Mouse (Mus musculus) heart, embryonic 11.5 days (tissue): ENCODE results near the gene Car11. TPM values are rescaled to one million over a fixed set of nuclear protein-coding genes. Genes with fewer than 3 reads are reported as not detected.

ENCODE experiments used
- ATAC-seq: fragments of 200-750 bp; cut with Nextera tagmentation; replicated peaks from 2 replicates; pipeline ENCODE4 v1.8.0; 2017; ENCODE audit warnings: moderate library complexity; ENCODE audit not compliant: insufficient number of reproducible peaks, low FRiP score, low TSS enrichment
- H3K27ac ChIP-seq: fragments of 300-500 bp; sonication (generic); 2 replicates; pipeline ENCODE4 v1.5.1; 2014; ENCODE audit warnings: mild to moderate bottlenecking, low read depth, low read length
- H3K27me3 ChIP-seq: fragments of 300-500 bp; sonication (generic); 2 replicates; pipeline ENCODE4 v1.6.1; 2014; ENCODE audit warnings: mild to moderate bottlenecking, low read length, mixed read lengths; ENCODE audit not compliant: control insufficient read depth, insufficient read depth
- H3K36me3 ChIP-seq: fragments of 300-500 bp; sonication (generic); 2 replicates; pipeline ENCODE4 v1.6.1; 2014; ENCODE audit warnings: mild to moderate bottlenecking, low read length, moderate library complexity, mixed read lengths; ENCODE audit not compliant: control insufficient read depth, insufficient read depth
- H3K4me1 ChIP-seq: fragments of 300-500 bp; sonication (generic); 2 replicates; pipeline ENCODE4 v1.6.1; 2014; ENCODE audit warnings: low read length; ENCODE audit not compliant: control insufficient read depth, insufficient read depth
- H3K4me2 ChIP-seq: fragments of 300-500 bp; sonication (generic); 2 replicates; pipeline ENCODE4 v1.6.1; 2014; ENCODE audit warnings: mild to moderate bottlenecking, moderate library complexity
- H3K4me3 ChIP-seq: fragments of 300-500 bp; sonication (generic); 2 replicates; pipeline ENCODE4 v1.5.1; 2014; ENCODE audit warnings: low read depth, low read length
- H3K9ac ChIP-seq: fragments of 300-500 bp; sonication (generic); 2 replicates; pipeline ENCODE4 v1.6.1; 2014; ENCODE audit warnings: mild to moderate bottlenecking, low read depth, low read length, moderate library complexity
- H3K9me3 ChIP-seq: fragments of 300-500 bp; sonication (generic); replicated peaks from 2 replicates; pipeline ENCODE4 v1.6.1; 2016; ENCODE audit warnings: low read length; ENCODE audit not compliant: control insufficient read depth
- WGBS: fragments of 180-500 bp; shearing (Covaris S2); extraction: QIAGEN DNeasy Blood & Tissue Kit; methylation state at CpG from one replicate; pipeline ENCODE4 v1.1.7; 2014; ENCODE audit not compliant: insufficient replicate concordance; 5-methylcytosine and 5-hydroxymethylcytosine counted together
- polyA plus RNA-seq: library from polyadenylated mRNA; unstranded; fragments of >200 nt; fragmentation: Nextera tagmentation; extraction: Ambion mirVana; gene quantifications from 2 replicates; pipeline ENCODE4 v1.2.1, GENCODE M21; 2014

Car11 gene
- polyA plus RNA-seq, 1 experiment from 2014 or later, result 5.5 TPM

DNA sequence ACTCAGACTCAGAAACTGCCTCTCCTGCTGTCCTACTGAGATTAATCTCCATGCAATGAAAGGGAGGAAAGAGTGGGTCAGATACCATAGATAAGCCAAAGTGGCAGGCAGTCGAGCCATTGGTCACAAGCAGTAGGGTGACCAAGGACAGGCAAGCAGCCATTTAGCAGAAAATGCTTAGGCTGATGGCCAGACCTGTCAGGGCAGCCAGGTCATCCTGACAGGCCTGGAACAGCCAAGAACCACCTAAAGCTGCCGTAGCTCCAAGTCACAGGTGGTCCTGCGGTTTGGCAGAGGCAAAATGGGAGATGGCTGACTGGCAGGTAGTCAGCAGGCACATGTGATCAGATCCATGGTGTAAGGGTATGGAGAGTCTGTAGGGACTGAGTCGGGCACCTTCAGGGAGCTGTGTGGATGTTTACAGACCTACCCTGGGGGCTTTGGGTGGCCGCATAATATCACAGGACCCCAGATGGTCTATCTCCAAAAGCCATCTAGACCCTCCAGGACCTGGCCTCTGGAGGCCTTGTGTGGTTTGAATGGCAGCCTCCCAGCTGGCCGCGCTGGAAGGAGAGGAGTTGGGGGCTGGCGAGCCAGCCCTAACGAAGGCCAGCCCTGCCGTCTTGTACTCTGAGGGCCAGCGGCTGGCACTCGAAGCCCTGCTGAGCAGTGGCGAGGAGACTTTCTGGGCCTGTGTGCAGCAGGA lies 22.2 kb downstream of the Car11 start:
- 68% methylated on average over 13 of the region's 13 CpGs for WGBS
- Histone ChIP-seq H3K36me3 (peaks cover 43% of the 10 kb centered on the region), H3K27ac (no peak overlapping the region), H3K4me2 (no peak overlapping the region), H3K4me3 (no peak overlapping the region), H3K9ac (0 out of 2 replicates have a peak overlapping the region, but pooled peaks have one; percentile 22), H3K9me3 (no peaks in the 10 kb centered on the region), H3K4me1 (peaks cover 17% of the 10 kb centered on the region), H3K27me3 (no peaks in the 10 kb centered on the region)
- ATAC-seq, result no peak

DNA sequence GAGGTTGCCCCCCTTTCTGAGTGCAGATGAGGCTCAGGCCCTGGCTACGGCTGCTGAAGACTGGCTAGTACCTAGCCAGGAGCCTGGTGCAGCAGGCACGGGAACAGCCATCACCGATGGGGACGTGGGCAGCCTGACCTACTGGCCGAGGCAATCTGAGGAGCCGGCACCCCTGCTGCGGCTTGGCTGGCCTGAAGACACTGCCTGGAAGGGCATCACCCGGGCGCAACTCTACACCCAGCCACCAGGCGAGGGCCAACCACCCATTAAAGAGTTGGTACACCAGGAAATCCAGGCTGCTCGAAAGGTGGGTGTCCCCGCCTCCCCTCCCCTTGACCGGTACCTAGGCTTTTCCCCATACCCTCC lies 22.7 kb downstream of the Car11 start:
- no peak overlapping the region for H3K4me3 ChIP-seq
- WGBS, result 77% methylated on average over 13 of the region's 13 CpGs
- no peak for ATAC-seq
- H3K27me3 ChIP-seq, result no peaks in the 10 kb centered on the region
- H3K4me2 ChIP-seq, result no peak overlapping the region
- no peak overlapping the region for H3K27ac ChIP-seq
- peaks cover 43% of the 10 kb centered on the region for H3K36me3 ChIP-seq
- H3K9ac ChIP-seq, result no peak overlapping the region
- H3K4me1 ChIP-seq, result peaks cover 13% of the 10 kb centered on the region
- no peaks in the 10 kb centered on the region for H3K9me3 ChIP-seq

DNA sequence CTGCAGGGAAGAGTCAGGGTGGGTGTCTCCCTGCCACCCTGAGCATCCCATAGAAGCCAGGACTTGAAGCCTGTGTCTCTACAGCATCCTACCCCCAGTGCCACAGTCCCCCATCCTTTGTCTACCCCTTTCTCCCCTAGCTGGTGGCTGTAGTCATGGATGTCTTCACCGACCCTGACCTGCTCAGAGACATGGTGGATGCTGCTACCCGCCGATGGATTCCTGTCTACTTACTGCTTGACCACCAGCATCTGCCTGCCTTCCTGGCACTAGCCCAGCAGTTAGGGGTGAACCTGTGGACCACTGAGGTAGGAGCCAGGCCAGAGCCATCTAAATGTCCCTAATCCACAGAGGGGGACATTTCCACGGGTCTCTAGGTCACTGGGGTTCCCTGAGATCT lies 23.7 kb downstream of the Car11 start:
- Histone ChIP-seq H3K4me1 (peaks cover 13% of the 10 kb centered on the region), H3K27me3 (no peaks in the 10 kb centered on the region), H3K27ac (no peak overlapping the region), H3K36me3 (peaks cover 43% of the 10 kb centered on the region), H3K4me3 (no peak overlapping the region), H3K9me3 (no peaks in the 10 kb centered on the region), H3K9ac (no peak overlapping the region), H3K4me2 (no peak overlapping the region)
- ATAC-seq, result no peak
- WGBS, result 82% methylated on average over 4 of the region's 4 CpGs

DNA sequence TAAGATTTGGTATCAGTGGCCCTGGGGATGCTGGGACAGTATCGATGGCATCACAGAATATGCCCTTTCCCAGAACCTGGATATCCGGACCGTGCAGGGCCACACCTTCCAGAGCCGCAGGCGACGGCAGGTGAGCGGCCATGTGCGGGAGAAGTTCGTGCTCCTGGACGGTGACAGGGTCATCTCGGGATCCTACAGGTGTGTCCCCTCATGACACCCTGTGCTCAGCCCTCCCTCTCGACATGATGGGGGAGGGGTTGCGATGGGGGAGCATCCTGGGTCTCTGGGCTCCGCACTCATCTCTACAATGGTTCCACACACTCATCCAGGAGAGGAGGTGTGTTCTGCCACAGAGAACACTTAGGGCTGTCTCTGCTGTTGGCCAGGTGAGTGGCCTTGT lies 24.1 kb downstream of the Car11 start:
- Histone ChIP-seq H3K27me3 (no peaks in the 10 kb centered on the region), H3K4me2 (no peak overlapping the region), H3K36me3 (peaks cover 43% of the 10 kb centered on the region), H3K27ac (no peak overlapping the region), H3K9me3 (no peaks in the 10 kb centered on the region), H3K9ac (no peak overlapping the region), H3K4me3 (no peak overlapping the region), H3K4me1 (peaks cover 12% of the 10 kb centered on the region)
- ATAC-seq, result no peak
- WGBS, result 88% methylated on average over 14 of the region's 14 CpGs

DNA sequence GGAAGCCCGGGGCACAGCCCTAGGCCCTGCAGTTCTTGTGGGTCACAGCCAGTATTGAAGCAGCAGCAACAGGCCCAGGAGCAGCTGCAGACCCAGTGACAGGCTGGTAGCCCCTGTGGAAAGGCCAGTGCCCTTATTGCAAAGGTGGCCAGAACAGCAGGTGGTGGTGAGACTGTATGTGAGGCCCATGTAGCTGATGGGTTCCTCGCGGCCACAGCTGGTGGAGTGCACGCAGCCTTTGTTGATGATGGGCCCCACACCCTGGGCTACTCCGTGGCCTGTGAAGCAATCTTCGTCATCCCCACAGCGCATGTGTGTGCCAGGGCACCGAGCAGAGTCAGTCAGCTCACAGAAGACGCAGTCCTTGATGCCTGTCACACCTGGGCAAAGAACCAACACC lies 25.5 kb downstream of the Car11 start:
- WGBS, result 90% methylated on average over 9 of the region's 9 CpGs
- peaks cover 34% of the 10 kb centered on the region for H3K36me3 ChIP-seq

DNA sequence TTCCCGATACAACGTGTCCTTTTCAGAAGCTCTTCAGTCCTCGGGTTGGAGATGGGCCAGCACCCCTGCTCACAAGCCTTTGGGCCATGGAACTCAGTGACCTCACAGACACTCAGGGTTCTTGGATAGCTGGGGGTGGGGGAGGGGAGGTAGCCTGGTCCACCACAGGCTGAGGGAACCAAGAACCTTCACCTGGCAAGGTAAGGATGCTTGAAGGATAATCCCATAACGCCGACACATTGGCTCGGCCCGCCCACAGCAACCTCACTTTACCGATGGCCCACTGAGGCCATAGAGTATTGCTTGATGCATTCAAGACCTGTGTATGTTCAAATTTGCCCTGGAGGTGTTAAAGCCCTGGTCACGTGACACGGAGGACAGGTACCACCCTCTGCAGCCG lies 26.1 kb downstream of the Car11 start, which contains the start of gene Spaca4:
Spaca4 (minus strand) TSS at position 101 of the 400 bp plus-strand sequence.
- H3K4me3 ChIP-seq, result no peak within 1 kb of the TSS
- peaks cover 2% of the 10 kb centered on the region; the same call in 1 of the 2 replicates for H3K4me1 ChIP-seq
- no peak for ATAC-seq
- H3K9ac ChIP-seq, result peak within 1 kb of the TSS; percentile 5; the same call in 1 of the 2 replicates
- no peaks in the 10 kb centered on the region for H3K27me3 ChIP-seq
- WGBS, result 88% methylated on average over 11 of the region's 11 CpGs
- no peak within 1 kb of the TSS for H3K4me2 ChIP-seq
- no peak within 1 kb of the TSS for H3K27ac ChIP-seq
- peaks cover 30% of the 10 kb centered on the region for H3K36me3 ChIP-seq
- no peaks in the 10 kb centered on the region for H3K9me3 ChIP-seq

More for the DNA sequence above, 25.5 kb downstream of the Car11 start:
- H3K27ac ChIP-seq, result no peak overlapping the region
- no peak overlapping the region for H3K9ac ChIP-seq
- no peaks in the 10 kb centered on the region for H3K9me3 ChIP-seq
- no peak for ATAC-seq
- H3K4me2 ChIP-seq, result no peak overlapping the region
- no peak overlapping the region for H3K4me3 ChIP-seq
- no peaks in the 10 kb centered on the region for H3K27me3 ChIP-seq
- H3K4me1 ChIP-seq, result no peaks in the 10 kb centered on the region

DNA sequence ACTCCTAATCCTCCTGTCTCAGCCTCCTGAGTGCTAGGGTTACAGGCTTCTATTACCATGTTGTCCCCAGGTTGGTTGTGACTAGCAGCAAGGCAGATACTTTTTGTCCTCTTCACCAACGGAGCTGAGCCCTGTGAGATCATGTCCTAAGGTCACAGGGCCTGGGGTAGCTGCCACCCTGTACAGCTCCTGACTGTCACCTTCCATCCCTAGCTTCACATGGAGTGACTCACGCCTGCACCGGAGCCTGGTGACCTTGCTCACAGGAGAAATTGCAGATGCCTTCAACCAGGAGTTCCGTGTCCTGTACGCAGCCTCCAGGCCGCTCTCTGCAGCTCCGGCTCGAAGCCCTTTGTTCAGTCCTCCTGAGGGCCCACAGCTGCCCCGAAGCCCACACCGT lies 26.8 kb downstream of the Car11 start:
- Histone ChIP-seq H3K4me3 (no peak overlapping the region), H3K27ac (no peak overlapping the region), H3K27me3 (no peaks in the 10 kb centered on the region), H3K9me3 (no peaks in the 10 kb centered on the region), H3K4me2 (no peak overlapping the region), H3K4me1 (peaks cover 7% of the 10 kb centered on the region; the same call in 1 of the 2 replicates), H3K36me3 (peaks cover 27% of the 10 kb centered on the region), H3K9ac (peak overlapping the region; percentile 5; the same call in 1 of the 2 replicates)
- 85% methylated on average over 10 of the region's 10 CpGs for WGBS
- ATAC-seq, result no peak

DNA sequence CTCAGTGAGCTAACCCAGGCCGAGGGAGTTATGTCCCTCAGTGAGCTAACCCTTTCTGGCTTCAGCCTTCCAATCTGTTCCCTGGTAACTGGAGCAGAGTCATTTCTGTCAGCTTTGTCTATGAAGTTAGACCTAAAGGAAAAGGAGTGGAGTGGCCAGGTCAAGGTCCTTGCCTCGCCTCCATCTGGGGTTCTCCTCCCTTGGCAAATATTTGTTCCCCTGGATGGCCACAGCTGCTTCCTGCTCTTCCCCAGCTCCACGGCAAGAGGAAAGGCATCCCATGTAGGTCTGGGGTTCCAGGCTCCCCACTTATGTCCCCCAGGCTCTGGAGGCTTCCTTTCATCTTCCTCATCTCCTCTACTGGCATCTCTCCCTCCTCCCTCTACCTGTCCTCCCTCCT lies 28.0 kb downstream of the Car11 start:
- WGBS, result 93% methylated on average over 3 of the region's 3 CpGs
- ATAC-seq, result no peak
- Histone ChIP-seq H3K27ac (no peak overlapping the region), H3K9me3 (no peaks in the 10 kb centered on the region), H3K4me1 (peaks cover 7% of the 10 kb centered on the region; the same call in 1 of the 2 replicates), H3K4me3 (no peak overlapping the region), H3K36me3 (peaks cover 27% of the 10 kb centered on the region), H3K27me3 (no peaks in the 10 kb centered on the region), H3K4me2 (no peak overlapping the region), H3K9ac (no peak overlapping the region)
